Mouse (Mus musculus): ENCODE results near the gene Gm26965. TPM values are rescaled to one million over a fixed set of nuclear protein-coding genes. Genes with fewer than 3 reads are reported as not detected.

Gm26965 gene
- total RNA-seq, 2 experiments from 2014 or later, result not detected

Other genes starting within 250 kb of the Gm26965 start
- 1 to 10 TPM; 2.4 to 2.9 TPM for gene Zfp458, start 247.7 kb downstream of the Gm26965 start, total RNA-seq (2021)
- gene Zfp457, start 219.7 kb downstream of the Gm26965 start, total RNA-seq (2021), result 1 to 10 TPM; 1.1 TPM
- gene Zfp595, start 193.6 kb downstream of the Gm26965 start, total RNA-seq (2021), result 1 to 10 TPM; 1.7 to 2.7 TPM
- gene Gm28044, start 165.6 kb downstream of the Gm26965 start, total RNA-seq (2021), result 1 to 10 TPM in 1 of 2 experiments, under 1 TPM in 1; 0.93 to 1.5 TPM
- gene Zfp953, start 165.5 kb downstream of the Gm26965 start, total RNA-seq (2021), result 1 to 10 TPM; 1.3 to 1.5 TPM
- not detected for gene Gm28041, start 150.4 kb downstream of the Gm26965 start, total RNA-seq (2021)
- under 1 TPM; 0.47 to 0.61 TPM for gene Zfp456, start 150.3 kb downstream of the Gm26965 start, total RNA-seq (2021)
- gene Zfp429, start 126.3 kb downstream of the Gm26965 start, total RNA-seq (2021), result 1 to 10 TPM; 2.0 to 2.4 TPM
- under 1 TPM; 0.49 to 0.86 TPM for gene Zfp459, start 104.7 kb downstream of the Gm26965 start, total RNA-seq (2021)
- 1 to 10 TPM; 4.0 to 5.5 TPM for gene Zfp874a, start 74.5 kb downstream of the Gm26965 start, total RNA-seq (2021)
- gene Zfp874b, start 41.9 kb downstream of the Gm26965 start, total RNA-seq (2021), result 1 to 10 TPM; 5.5 to 6.4 TPM
- gene Zfp58, start 25.6 kb downstream of the Gm26965 start, total RNA-seq (2021), result 1 to 10 TPM; 4.4 to 5.8 TPM
- 1 to 10 TPM; 8.4 to 8.6 TPM for gene Zfp87, start within 50 bp of the Gm26965 start, total RNA-seq (2021)
- 1 to 10 TPM; 5.5 to 5.6 TPM for gene Zfp748, start 27.7 kb upstream of the Gm26965 start, total RNA-seq (2021)
- gene Zfp729b, start 83.6 kb upstream of the Gm26965 start, total RNA-seq (2021), result 1 to 10 TPM; 4.4 to 4.5 TPM
- gene Gm49345, start 111.6 kb upstream of the Gm26965 start, total RNA-seq (2021), result under 1 TPM; 0.61 to 0.62 TPM
- gene Zfp729a, start 111.6 kb upstream of the Gm26965 start, total RNA-seq (2021), result 1 to 10 TPM; 4.6 to 4.8 TPM
- 1 to 10 TPM; 6.4 to 7.1 TPM for gene Zfp738, start 160.9 kb upstream of the Gm26965 start, total RNA-seq (2021)
- 1 to 10 TPM; 6.1 to 7.6 TPM for gene Zfp65, start 203.0 kb upstream of the Gm26965 start, total RNA-seq (2021)
- gene Zfp85, start 229.1 kb upstream of the Gm26965 start, total RNA-seq (2021), result 1 to 10 TPM; 2.8 to 3.6 TPM

Data from gastrocnemius, postnatal 4 days (tissue).